Mouse (Mus musculus): ENCODE results near the gene Pgm1. TPM values are rescaled to one million over a fixed set of nuclear protein-coding genes. Genes with fewer than 3 reads are reported as not detected.

Gene Pgm1
- polyA plus RNA-seq, 1 experiment from 2014 or later, result 193 TPM

GRCm38 (mm10) chr4:100032608-100033007, 103.4 kb downstream of the Pgm1 start:
- whole genome bisulfite sequencing, result 93% methylated on average over 7 of the region's 7 CpGs

GRCm38 (mm10) chr4:100033944-100034343, 104.7 kb downstream of the Pgm1 start:
- no peaks in the 10 kb centered on the region for H3K4me1 ChIP-seq (replicated peaks)
- no peaks in the 10 kb centered on the region for H3K36me3 ChIP-seq
- H3K9ac ChIP-seq, result no peak overlapping the region
- no peaks in the 10 kb centered on the region for H3K9me3 ChIP-seq
- WGBS, result 35% methylated on average over 4 of the region's 4 CpGs
- no peak overlapping the region for H3K27ac ChIP-seq
- no peak for ATAC-seq
- H3K4me3 ChIP-seq (replicated peaks), result no peak overlapping the region
- H3K4me2 ChIP-seq (replicated peaks), result no peak overlapping the region
- H3K27me3 ChIP-seq (replicated peaks), result no peaks in the 10 kb centered on the region

More at GRCm38 (mm10) chr4:100032608-100033007, 103.4 kb downstream of the Pgm1 start:
- Histone ChIP-seq H3K9ac (no peak overlapping the region), H3K9me3 (no peaks in the 10 kb centered on the region), H3K36me3 (no peaks in the 10 kb centered on the region), H3K4me2 (replicated peaks) (no peak overlapping the region), H3K4me3 (replicated peaks) (no peak overlapping the region), H3K27ac (no peak overlapping the region), H3K4me1 (replicated peaks) (no peaks in the 10 kb centered on the region), H3K27me3 (replicated peaks) (no peaks in the 10 kb centered on the region)
- no peak for ATAC-seq

GRCm38 (mm10) chr4:100034971-100035370, 105.8 kb downstream of the Pgm1 start:
- Histone ChIP-seq H3K9ac (no peak overlapping the region), H3K27ac (no peak overlapping the region), H3K4me2 (replicated peaks) (no peak overlapping the region), H3K27me3 (replicated peaks) (no peaks in the 10 kb centered on the region), H3K4me3 (replicated peaks) (no peak overlapping the region), H3K9me3 (no peaks in the 10 kb centered on the region), H3K36me3 (no peaks in the 10 kb centered on the region), H3K4me1 (replicated peaks) (no peaks in the 10 kb centered on the region)
- ATAC-seq, result no peak
- WGBS, result 81% methylated on average over 6 of the region's 6 CpGs

- no peak for ATAC-seq
- no peaks in the 10 kb centered on the region for H3K36me3 ChIP-seq
- WGBS, result 54% methylated on average over 16 of the region's 16 CpGs
- H3K4me1 ChIP-seq (replicated peaks), result no peaks in the 10 kb centered on the region
- H3K27me3 ChIP-seq (replicated peaks), result no peaks in the 10 kb centered on the region
- H3K9ac ChIP-seq, result no peak overlapping the region
- H3K27ac ChIP-seq, result no peak overlapping the region
- no peak overlapping the region for H3K4me3 ChIP-seq (replicated peaks)
- no peak overlapping the region for H3K4me2 ChIP-seq (replicated peaks)
- H3K9me3 ChIP-seq, result no peaks in the 10 kb centered on the region
These were observed 106.8 kb downstream of the Pgm1 start for GRCm38 (mm10) chr4:100035919-100036554.

Other genes starting within 250 kb of the Pgm1 start
- 19.5 and 24.6 TPM in 2 replicates for gene Alg6, start 213.8 kb upstream of the Pgm1 start, polyA plus RNA-seq (2015; fragmentation: Nextera tagmentation; extraction: Ambion mirVana)
- 13.1 and 20.1 TPM in 2 replicates for gene Efcab7, start 100.2 kb upstream of the Pgm1 start, polyA plus RNA-seq (2015; fragmentation: Nextera tagmentation; extraction: Ambion mirVana)
- gene Itgb3bp, start 399 bp downstream of the Pgm1 start, polyA plus RNA-seq (2015; fragmentation: Nextera tagmentation; extraction: Ambion mirVana), result 34.6 and 40.1 TPM in 2 replicates
- 8.0 and 9.3 TPM in 2 replicates for gene Ror1, start 166.4 kb downstream of the Pgm1 start, polyA plus RNA-seq (2015; fragmentation: Nextera tagmentation; extraction: Ambion mirVana)